Mouse (Mus musculus) heart, embryonic 15.5 days (tissue): Measurements from ENCODE around the gene E130309D02Rik. TPM values are rescaled to one million over a fixed set of nuclear protein-coding genes. Genes with fewer than 3 reads are reported as not detected.

Source experiments
- ATAC-seq: fragments of 200-750 bp; cut with Nextera tagmentation; replicated peaks from 2 replicates; pipeline ENCODE4 v1.8.0; 2017; ENCODE audit warnings: low read depth, moderate TSS enrichment; ENCODE audit not compliant: insufficient number of reproducible peaks, insufficient read depth, low FRiP score
- H3K27ac ChIP-seq: fragments of 300-500 bp; sonication (generic); 2 replicates; pipeline ENCODE4 v1.5.1; 2015; ENCODE audit warnings: mild to moderate bottlenecking, inconsistent platforms
- H3K27me3 ChIP-seq: fragments of 300-500 bp; sonication (generic); 2 replicates; pipeline ENCODE4 v1.6.1; 2015; ENCODE audit warnings: inconsistent platforms
- H3K36me3 ChIP-seq: fragments of 300-500 bp; sonication (generic); 2 replicates; pipeline ENCODE4 v1.6.1; 2015; ENCODE audit warnings: mild to moderate bottlenecking, inconsistent platforms
- H3K4me1 ChIP-seq: fragments of 300-500 bp; sonication (generic); replicated peaks from 2 replicates; pipeline ENCODE4 v1.6.1; 2015; ENCODE audit warnings: inconsistent platforms
- H3K4me2 ChIP-seq: fragments of 300-500 bp; sonication (generic); 2 replicates; pipeline ENCODE4 v1.6.1; 2015; ENCODE audit warnings: inconsistent platforms, mild to moderate bottlenecking, moderate library complexity
- H3K4me3 ChIP-seq: fragments of 300-500 bp; sonication (generic); 2 replicates; pipeline ENCODE4 v1.5.1; 2015; ENCODE audit warnings: mild to moderate bottlenecking, inconsistent platforms
- H3K9ac ChIP-seq: fragments of 300-500 bp; sonication (generic); 2 replicates; pipeline ENCODE4 v1.6.1; 2015; ENCODE audit warnings: mild to moderate bottlenecking, inconsistent platforms
- H3K9me3 ChIP-seq: fragments of 300-500 bp; sonication (generic); replicated peaks from 2 replicates; pipeline ENCODE4 v1.6.1; 2016; ENCODE audit warnings: inconsistent platforms
- WGBS: fragments of 180-500 bp; shearing (Covaris S2); methylation state at CpG from one replicate; pipeline ENCODE4 v1.1.7; 2015; ENCODE audit warnings: mixed read lengths; 5-methylcytosine and 5-hydroxymethylcytosine counted together
- polyA plus RNA-seq: library from polyadenylated mRNA; unstranded; fragments of >200 nt; fragmentation: Nextera tagmentation; extraction: Ambion mirVana; gene quantifications from 2 replicates; pipeline ENCODE4 v1.2.1, GENCODE M21; 2015

E130309D02Rik gene
- polyA plus RNA-seq, 1 experiment from 2014 or later: 18.7 TPM

DNA sequence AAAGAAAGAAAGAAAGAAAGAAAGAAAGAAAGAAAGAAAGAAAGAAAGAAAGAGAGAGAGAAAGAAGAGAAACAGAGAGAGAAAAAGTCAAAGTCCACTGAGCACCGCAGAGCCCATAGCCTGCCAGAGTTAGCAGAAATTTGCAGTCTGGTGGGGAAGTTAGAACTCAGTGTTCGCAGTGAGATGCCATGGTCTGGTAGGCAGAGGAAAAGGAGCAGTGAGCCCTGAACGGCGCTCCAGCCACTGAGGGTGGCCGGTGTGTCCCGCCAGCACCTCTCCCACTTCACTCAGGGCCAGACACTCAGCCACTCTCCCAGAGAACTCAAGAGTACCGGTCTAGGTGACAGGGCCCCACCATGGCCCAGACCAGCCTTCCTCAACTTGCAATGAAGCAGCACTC, 10.9 kb downstream of the E130309D02Rik start:
- Histone ChIP-seq H3K36me3 (peaks cover 75% of the 10 kb centered on the region), H3K27ac (no peak overlapping the region), H3K4me3 (no peak overlapping the region), H3K27me3 (no peaks in the 10 kb centered on the region), H3K9ac (no peak overlapping the region), H3K4me2 (no peak overlapping the region), H3K9me3 (no peaks in the 10 kb centered on the region), H3K4me1 (peaks cover 7% of the 10 kb centered on the region)
- ATAC-seq: no peak
- WGBS: 89% methylated on average over 7 of the region's 7 CpGs

DNA sequence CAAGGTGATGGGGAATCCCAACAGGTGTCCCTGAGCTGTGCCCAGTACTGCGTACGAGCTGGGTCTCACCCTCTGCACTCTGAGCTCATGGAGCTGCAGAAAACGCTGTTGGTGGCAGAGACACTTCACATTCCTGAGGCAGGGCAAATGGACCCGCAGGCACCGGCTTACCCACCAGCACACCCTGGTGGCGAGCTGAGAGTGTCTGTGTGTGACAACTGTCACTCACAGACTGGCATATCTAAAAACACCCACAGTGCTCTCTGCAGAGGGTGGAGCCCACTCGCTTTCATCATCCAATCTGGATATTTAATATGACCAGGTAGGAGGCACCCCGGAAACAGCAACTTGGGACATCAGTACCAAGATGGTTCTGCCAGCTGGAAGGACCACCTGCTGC, 13.9 kb downstream of the E130309D02Rik start:
- H3K4me2 ChIP-seq: no peak overlapping the region
- ATAC-seq: no peak
- no peak overlapping the region for H3K27ac ChIP-seq
- peaks cover 51% of the 10 kb centered on the region for H3K36me3 ChIP-seq
- H3K9ac ChIP-seq: no peak overlapping the region
- no peaks in the 10 kb centered on the region for H3K9me3 ChIP-seq
- no peaks in the 10 kb centered on the region for H3K27me3 ChIP-seq
- WGBS: 61% methylated on average over 8 of the region's 8 CpGs
- no peak overlapping the region for H3K4me3 ChIP-seq
- H3K4me1 ChIP-seq: peaks cover 14% of the 10 kb centered on the region

DNA sequence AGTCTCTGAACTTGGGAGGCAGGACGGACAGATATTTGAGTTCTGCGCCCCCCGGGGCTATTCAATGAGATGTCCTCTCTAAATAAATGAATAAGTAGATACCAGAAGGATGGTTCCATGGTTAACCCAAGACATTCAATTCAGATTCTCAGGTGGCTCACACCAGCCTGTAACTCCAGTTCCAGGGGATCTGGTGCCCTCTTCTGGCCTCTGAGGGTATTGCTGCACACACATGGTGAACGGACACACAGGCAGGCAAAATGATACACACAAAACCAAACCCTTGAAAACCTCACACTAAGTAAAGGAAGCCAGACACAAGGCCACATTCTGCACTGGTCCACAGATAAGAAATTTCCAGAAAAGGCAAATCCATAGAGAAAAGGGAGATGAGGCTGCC, 15.5 kb downstream of the E130309D02Rik start:
- H3K4me3 ChIP-seq: no peak overlapping the region
- H3K9ac ChIP-seq: no peak overlapping the region
- H3K9me3 ChIP-seq: no peaks in the 10 kb centered on the region
- H3K27ac ChIP-seq: no peak overlapping the region
- H3K4me1 ChIP-seq: peaks cover 14% of the 10 kb centered on the region
- peaks cover 35% of the 10 kb centered on the region for H3K36me3 ChIP-seq
- H3K4me2 ChIP-seq: no peak overlapping the region
- whole genome bisulfite sequencing: 93% methylated on average over 4 of the region's 4 CpGs
- H3K27me3 ChIP-seq: peaks cover under 1% of the 10 kb centered on the region; the same call in 1 of the 2 replicates
- no peak for ATAC-seq

DNA sequence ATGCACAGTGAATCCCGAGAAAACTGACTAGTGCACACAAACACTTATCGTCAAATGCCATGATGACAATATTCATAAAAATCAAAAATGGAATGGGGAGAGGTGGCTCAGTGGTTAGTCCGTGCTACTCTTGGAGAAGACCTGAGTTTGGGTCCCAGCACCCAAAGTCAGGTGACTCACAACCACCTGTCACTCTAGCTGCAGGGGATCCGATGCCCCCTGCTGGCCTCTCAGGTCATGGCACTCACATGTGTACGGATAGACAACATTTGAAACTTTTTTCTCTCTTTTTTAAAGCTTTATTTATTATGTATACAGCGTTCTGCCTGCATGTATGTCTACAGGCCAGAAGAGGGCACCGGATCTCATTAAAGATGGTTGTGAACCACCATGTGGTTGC, 16.8 kb downstream of the E130309D02Rik start:
- Histone ChIP-seq H3K27ac (no peak overlapping the region), H3K9ac (no peak overlapping the region), H3K4me3 (no peak overlapping the region), H3K27me3 (peaks cover 13% of the 10 kb centered on the region), H3K36me3 (peaks cover 34% of the 10 kb centered on the region), H3K4me1 (peaks cover 21% of the 10 kb centered on the region), H3K9me3 (no peaks in the 10 kb centered on the region), H3K4me2 (no peak overlapping the region)
- 91% methylated on average over 7 of the region's 7 CpGs for WGBS
- no peak for ATAC-seq

DNA sequence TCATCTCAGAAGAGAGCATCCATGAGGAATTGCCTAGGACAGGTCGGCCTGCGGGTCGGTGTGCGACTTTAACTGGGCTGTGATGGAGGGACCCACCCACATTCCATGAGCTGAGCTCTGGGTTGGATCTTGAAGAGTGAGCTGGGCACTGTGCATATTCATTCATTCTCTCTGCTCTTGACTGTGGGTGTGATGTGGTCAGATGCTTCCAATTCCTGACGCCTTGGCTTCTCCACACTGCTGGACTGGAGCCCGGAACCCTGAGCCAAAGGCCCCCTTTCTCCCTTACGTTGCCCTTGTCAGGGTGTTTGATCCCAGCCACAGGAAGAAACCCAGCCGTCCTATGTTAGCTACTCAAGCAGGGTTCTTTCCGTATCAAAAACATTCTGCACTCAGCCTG, 17.2 kb downstream of the E130309D02Rik start:
- Histone ChIP-seq H3K9ac (no peak overlapping the region), H3K9me3 (no peaks in the 10 kb centered on the region), H3K4me3 (no peak overlapping the region), H3K27me3 (peaks cover 17% of the 10 kb centered on the region), H3K4me2 (no peak overlapping the region), H3K4me1 (peaks cover 25% of the 10 kb centered on the region), H3K27ac (no peak overlapping the region), H3K36me3 (peaks cover 33% of the 10 kb centered on the region)
- no peak for ATAC-seq
- WGBS: 66% methylated on average over 9 of the region's 9 CpGs

DNA sequence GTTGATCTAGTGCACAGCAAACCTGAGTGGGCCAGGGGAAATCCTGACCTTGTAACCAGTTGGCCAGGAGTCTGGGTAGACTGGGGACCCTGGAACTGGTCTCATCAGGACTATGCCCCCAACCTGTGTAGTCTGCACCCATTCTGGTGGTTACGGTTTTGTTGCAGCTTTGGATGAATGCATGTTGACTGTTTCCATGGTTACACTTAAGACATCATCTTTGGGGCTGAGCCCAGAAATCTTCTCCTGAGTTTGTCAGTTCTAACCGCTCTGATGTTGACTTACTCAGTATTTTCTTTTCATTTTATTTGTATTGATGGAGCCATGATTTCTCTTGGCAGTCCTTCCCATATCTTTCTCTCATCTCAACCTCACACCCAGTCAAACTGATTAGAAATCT, 19.8 kb downstream of the E130309D02Rik start:
- ATAC-seq: no peak
- Histone ChIP-seq H3K4me2 (no peak overlapping the region), H3K36me3 (peaks cover 10% of the 10 kb centered on the region; the same call in 1 of the 2 replicates), H3K27ac (no peak overlapping the region), H3K4me3 (no peak overlapping the region), H3K4me1 (peaks cover 25% of the 10 kb centered on the region), H3K9me3 (no peaks in the 10 kb centered on the region), H3K27me3 (peaks cover 44% of the 10 kb centered on the region), H3K9ac (no peak overlapping the region)
- WGBS: 80% methylated on average over 2 of the region's 2 CpGs

DNA sequence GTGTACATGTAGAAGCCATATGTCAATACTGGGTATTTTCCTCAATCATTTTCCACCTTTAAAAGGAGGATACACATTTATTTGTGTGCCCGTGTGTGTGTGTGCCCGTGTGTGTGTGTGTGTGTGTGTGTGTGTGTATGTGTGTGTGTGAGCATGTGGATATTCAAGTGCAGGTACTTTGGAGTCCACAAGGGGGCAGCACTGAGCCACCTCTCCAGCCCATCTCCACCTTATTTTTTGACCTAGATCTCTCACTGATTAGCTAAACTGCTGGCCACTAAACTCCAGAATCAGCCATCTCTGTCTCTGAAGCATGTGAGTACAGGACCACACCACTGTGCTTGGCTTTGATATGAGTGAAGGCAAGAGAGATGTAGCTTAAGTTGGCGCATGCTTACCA, 20.3 kb downstream of the E130309D02Rik start:
- Histone ChIP-seq H3K36me3 (peaks cover 7% of the 10 kb centered on the region; the same call in 1 of the 2 replicates), H3K4me1 (peaks cover 25% of the 10 kb centered on the region), H3K4me2 (no peak overlapping the region), H3K9me3 (no peaks in the 10 kb centered on the region), H3K4me3 (no peak overlapping the region), H3K9ac (no peak overlapping the region), H3K27ac (no peak overlapping the region), H3K27me3 (peaks cover 48% of the 10 kb centered on the region)
- 86% methylated on average over 3 of the region's 3 CpGs for WGBS
- no peak for ATAC-seq

DNA sequence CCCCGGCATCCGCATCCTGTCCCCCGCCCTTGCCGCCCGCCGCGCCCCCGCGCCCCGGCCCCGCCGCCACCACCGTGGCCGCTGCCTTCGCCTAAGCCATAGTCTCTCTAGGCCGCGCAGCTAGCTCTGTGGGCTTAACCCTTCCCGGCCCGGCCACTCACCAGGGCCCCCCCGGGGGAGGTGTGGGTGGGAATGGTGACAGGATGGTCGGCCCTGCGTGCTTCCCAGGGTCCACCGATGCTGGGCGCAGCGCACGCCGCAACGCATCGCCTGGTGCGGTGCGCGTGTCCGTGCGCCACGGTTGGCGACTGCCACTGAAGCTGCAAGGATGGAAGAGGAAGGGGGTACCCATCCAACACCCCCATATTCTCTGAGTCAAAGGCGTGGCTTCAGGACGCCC, 21.8 kb downstream of the E130309D02Rik start, which contains the start of gene Zfp853:
Gene Zfp853 (minus strand): TSS at position 220 of the 400 bp plus-strand sequence.
- H3K4me2 ChIP-seq: peak within 1 kb of the TSS; percentile 92
- ATAC-seq: no peak; the same call in 1 of the 2 replicates
- WGBS: 5% methylated on average over 23 of the region's 38 CpGs
- H3K4me1 ChIP-seq: peaks cover 27% of the 10 kb centered on the region
- peaks cover 62% of the 10 kb centered on the region for H3K27me3 ChIP-seq
- H3K9me3 ChIP-seq: no peaks in the 10 kb centered on the region
- H3K9ac ChIP-seq: peak within 1 kb of the TSS; percentile 40
- peak within 1 kb of the TSS; percentile 54 for H3K4me3 ChIP-seq
- H3K36me3 ChIP-seq: no peaks in the 10 kb centered on the region
- H3K27ac ChIP-seq: no peak within 1 kb of the TSS

DNA sequence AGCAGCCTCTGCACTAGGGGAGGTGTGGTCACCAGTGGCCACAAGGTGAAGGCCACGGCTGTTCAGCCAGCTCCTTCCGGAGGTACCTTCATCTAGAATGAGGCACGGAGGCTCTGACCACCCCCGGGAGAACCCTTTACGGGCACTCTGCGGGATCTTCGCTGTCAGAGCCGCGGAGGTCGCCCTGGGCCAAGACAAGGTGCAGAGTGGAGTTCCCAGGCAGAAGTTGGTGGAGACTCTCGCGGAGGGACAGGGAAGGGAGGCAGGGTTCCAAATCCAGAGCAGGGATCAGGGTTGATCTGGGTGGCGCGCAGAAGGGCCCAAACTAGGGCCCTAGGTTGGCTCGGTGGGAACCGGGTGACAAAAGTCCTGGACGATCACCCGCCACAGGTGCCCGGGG, 22.3 kb downstream of the E130309D02Rik start:
- H3K9me3 ChIP-seq: no peaks in the 10 kb centered on the region
- peak overlapping the region; percentile 40 for H3K9ac ChIP-seq
- peaks cover 68% of the 10 kb centered on the region for H3K27me3 ChIP-seq
- H3K27ac ChIP-seq: no peak overlapping the region
- H3K4me1 ChIP-seq: peaks cover 28% of the 10 kb centered on the region
- no peak for ATAC-seq
- H3K36me3 ChIP-seq: no peaks in the 10 kb centered on the region
- H3K4me3 ChIP-seq: peak overlapping the region; percentile 54
- H3K4me2 ChIP-seq: peak overlapping the region; percentile 92
- WGBS: 2% methylated on average over 19 of the region's 19 CpGs

DNA sequence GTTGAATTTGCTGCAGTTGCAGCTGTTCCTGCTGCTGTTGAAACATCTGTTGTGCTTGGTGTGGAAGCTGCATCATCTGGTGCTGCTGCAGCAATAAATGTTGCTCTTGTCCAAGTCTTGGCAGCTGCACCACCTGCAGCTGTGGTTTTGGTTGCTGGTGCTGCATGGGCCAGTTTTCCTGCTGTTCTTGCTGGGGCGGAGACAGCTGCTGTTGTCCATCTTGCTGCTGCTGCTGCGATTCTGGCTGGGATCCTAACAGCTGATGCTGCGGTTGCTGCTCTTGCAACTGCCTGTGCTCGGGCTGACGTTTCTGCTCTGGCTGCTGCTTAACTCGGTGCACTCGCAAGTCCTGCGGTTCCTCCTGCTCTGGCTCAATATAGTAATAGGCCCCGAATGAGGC, 25.9 kb downstream of the E130309D02Rik start:
- no peak for ATAC-seq
- 64% methylated on average over 9 of the region's 9 CpGs for WGBS
- no peak overlapping the region for H3K27ac ChIP-seq

DNA sequence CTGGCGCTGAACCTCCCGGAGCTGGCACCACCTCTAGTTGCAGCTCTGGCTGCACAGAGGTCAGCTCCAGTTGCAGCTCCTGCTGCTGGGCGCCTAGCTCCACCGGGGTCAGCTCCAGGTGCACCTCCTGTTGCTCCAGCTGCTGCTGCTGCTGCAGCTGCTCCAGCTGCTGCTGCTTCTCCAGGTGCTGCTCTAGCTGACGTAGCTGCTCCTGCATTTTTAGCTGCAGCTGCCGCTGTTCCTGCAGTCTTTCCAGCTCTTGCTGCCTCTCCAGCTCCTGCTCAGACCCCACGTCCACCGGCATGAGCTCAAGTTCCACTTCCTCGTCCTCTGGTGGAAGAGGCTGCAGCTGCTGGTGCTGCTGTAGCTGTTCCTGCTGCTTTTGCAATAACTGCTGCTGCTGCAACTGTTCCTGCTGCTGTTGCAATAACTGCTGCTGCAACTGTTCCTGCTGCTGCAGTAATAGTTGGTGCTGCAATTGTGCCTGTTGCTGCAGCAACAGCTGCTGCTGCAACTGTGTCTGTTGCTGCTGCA, 26.7 kb downstream of the E130309D02Rik start:
- H3K4me1 ChIP-seq: peaks cover 20% of the 10 kb centered on the region
- no peak overlapping the region for H3K9ac ChIP-seq
- H3K4me3 ChIP-seq: peak overlapping the region; percentile 42
- no peak overlapping the region for H3K27ac ChIP-seq
- H3K9me3 ChIP-seq: no peaks in the 10 kb centered on the region
- 13% methylated on average over 9 of the region's 9 CpGs for WGBS
- H3K27me3 ChIP-seq: peaks cover 96% of the 10 kb centered on the region
- H3K36me3 ChIP-seq: no peaks in the 10 kb centered on the region
- ATAC-seq: no peak
- H3K4me2 ChIP-seq: peak overlapping the region; percentile 69

More for the DNA sequence above, 25.9 kb downstream of the E130309D02Rik start:
- Histone ChIP-seq H3K9ac (no peak overlapping the region), H3K9me3 (no peaks in the 10 kb centered on the region), H3K4me2 (no peak overlapping the region), H3K4me1 (peaks cover 26% of the 10 kb centered on the region), H3K4me3 (no peak overlapping the region), H3K27me3 (peaks cover 99% of the 10 kb centered on the region), H3K36me3 (no peaks in the 10 kb centered on the region)

DNA sequence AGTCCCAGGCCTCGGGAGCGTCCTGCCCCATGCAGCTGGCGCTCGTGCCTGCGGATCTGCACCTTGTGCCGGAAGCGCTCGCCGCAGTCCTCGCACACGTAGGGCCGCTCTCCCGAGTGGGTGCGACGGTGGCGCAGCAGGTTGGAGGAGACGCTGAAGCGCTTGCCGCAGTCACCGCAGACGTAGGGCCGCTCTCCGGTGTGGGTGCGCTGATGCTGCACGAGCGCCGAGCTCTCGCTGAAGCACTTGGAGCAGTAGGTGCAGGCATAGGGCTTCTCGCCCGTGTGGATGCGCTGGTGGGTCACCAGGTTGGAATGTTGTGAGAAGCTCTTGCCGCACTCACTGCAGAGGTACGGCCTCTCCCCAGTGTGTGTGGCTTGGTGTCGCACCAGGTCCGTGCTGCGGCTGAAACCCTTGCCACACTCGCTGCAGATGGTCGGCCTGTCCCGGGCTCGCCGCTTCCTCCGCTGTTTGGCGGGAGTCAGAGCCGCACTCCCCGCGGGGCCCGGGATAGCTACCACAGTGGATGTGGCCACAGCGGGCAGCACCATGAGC, 27.3 kb downstream of the E130309D02Rik start:
- Histone ChIP-seq H3K36me3 (no peaks in the 10 kb centered on the region), H3K27me3 (peaks cover 95% of the 10 kb centered on the region), H3K4me2 (peak overlapping the region; percentile 69), H3K9me3 (no peaks in the 10 kb centered on the region), H3K4me3 (peak overlapping the region; percentile 42), H3K9ac (peak overlapping the region; percentile 36), H3K4me1 (peaks cover 14% of the 10 kb centered on the region), H3K27ac (no peak overlapping the region)
- WGBS: 3% methylated on average over 48 of the region's 48 CpGs
- ATAC-seq: 0 out of 2 replicates have a peak, but pooled peaks have one; percentile 38
